Mouse (Mus musculus): ENCODE results near the gene Pitx3.
"Not testable (repeated sequence)": the region's sequence is repeated elsewhere in the genome, so short reads cannot be mapped to it uniquely, and the experiment has no call there.

Gene Pitx3

DNA sequence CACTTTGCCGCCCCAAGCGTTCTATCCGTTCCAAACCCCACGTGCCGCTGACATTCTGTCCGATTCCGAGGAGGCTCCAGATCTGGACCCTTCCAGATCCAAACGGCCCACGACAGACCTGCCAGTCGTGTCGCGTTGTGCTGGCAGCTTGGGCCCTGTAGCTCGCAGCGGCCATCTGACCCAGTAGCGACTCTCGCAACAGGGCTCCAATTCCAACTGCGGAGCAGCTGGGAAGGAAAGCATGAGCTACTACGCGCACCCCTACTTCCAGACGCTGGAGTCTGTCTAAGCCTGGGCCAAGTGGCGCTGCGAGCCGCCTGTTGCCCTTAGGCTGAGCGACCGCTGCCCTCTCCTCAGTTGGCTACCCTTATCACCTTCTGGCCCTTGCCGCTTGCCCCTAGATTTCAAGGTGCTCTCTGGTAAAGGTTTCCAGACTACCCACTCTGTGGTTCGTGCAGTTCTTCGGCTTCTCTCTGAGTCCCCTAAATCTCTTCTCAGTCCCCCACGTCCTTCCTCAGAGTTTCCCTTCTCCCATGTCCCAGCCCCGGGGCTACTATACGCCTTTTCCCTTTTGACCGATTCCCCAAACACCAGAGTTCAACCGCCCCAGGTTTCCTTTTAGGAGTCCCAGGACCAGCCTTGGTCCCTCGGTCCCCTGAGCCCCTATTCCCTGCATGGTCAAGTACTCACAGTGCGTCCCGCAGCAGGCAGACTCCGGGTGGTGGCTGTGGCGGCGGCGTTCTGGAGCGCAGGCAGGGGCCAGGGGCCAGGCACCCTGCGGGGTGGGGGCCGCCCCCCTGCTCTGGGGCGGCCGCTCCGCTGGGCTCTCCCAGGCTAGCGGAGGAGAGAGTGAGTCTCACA, at the start of gene Pitx3:
TSS of gene Pitx3 (minus strand) at position 816 of the 861 bp plus-strand sequence.
- peak in 1 of 2 experiments; percentile 17 for DNase-seq

DNA sequence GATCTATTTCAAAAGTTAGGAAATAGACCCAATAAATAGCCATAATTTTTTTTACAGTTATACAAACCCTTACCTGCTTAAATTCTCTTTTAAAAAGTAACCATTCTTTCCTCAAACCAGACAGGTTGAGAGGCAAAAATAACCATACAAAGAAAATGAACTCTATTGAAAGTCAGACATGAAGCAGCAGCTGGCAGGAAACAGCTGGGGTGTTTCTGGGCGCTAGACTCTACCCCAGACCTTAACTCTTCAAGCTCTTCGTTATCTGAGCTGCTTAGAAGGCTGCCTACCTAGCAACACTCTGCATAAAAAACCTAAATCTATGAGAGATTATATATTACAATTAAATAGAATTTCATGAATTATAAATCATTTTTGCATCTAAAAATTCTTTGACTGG, 39.1 kb upstream of the Pitx3 start:
- DNase-seq = no peak

GRCm38 (mm10) chr19:46186611-46187010, 38.5 kb upstream of the Pitx3 start:
- no peak for DNase-seq

DNA sequence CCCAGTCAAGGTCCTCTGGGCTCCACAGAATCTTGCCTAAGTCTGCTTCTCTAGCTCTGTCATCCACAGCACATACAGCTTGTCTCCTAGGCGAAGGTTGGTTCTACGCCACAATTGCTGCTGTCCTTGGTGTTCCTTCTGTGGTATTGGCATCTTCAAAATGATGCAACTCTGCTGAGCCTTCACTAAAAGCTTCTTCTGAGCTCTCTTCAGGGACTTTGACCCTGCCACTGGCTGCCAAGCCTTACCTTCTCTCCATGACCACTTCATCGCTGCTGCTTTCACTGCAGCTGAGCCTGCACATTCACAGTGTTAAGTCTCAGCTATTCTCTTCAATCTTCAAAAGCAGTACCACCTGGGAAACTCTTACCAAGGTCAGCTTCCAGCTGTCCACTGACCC, 34.1 kb upstream of the Pitx3 start:
- DNase-seq = peak; percentile 70 to 78

DNA sequence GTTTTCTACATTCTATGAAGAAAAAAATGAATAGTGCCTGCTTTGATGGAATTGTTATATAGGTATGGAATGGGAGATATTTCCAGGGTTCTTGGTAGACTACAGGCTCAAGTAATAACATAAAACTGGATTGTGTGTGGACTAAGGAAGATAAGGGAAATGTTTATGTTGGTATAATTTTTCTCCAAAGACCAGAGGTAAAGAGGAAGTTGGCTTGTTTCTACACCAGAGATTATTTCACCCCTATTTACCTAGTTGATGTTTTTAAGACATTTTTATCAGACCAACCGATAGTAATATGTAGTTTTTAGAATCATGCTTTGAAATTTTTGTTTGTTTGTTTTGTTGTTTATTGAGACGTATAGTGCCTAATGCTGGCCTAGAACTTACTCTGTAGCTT, 32.1 kb upstream of the Pitx3 start:
- DNase-seq = no peak

DNA sequence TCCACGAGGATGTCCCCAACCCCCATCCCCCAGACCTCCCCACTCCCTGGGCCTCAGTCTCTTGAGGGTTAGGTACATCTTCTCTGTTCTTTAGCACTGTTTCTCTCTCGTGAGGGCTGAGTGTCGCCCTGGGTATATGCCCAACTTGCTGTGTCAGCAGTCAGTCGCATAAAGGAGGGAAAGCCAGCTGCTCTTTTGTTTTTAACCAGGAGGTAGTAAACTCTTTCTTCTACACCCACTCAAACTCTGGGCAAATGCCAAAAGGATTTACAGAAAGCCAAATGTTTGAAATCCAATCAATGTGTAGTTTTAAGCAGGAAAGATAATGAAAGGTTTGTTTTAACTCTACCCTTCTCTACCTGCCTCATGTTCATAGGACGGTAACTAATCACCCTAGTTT, 28.9 kb upstream of the Pitx3 start:
- DNase-seq = no peak

DNA sequence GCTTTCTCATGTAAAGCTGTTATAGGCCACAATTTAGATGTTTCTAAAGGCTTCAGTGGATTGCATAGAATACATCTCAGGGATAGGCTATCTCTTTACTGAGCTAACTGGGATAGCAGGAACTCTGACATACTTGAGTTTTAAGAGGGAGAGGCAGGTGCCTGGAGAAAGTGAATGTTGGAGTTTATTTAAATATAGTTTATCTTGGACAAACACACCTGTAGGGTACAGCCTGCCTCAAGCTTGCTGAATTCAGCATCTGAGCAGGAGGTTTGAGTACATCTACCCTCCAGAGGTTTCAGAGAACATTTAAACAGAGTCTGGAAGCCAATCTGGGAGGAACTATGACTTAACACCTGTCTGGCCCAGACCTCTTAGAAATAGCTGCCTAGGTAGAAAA, 27.0 kb upstream of the Pitx3 start:
- DNase-seq = no peak

- no peak for DNase-seq
These were observed 24.4 kb upstream of the Pitx3 start for GRCm38 (mm10) chr19:46172541-46172940.

GRCm38 (mm10) chr19:46169913-46170312, 21.8 kb upstream of the Pitx3 start:
- DNase-seq = no peak

DNA sequence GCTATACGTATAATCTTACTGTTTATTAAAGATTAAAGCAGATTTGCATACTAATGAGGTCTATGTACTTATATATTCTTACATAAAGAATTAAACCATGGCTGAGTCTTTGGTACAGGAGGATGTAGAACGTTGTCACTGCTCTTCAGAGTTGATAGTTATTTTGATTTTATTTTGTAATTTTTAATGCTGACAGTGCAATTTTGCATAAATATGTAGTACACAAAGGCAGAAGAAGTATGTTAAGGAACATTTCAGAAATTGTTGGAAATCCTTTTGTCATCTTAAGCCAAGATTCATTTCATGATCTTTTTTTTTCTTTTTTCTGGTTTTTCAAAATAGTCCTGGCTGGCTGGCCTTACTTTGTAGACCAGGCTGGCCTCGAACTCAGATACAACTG, 21.3 kb upstream of the Pitx3 start:
- no peak for DNase-seq

DNA sequence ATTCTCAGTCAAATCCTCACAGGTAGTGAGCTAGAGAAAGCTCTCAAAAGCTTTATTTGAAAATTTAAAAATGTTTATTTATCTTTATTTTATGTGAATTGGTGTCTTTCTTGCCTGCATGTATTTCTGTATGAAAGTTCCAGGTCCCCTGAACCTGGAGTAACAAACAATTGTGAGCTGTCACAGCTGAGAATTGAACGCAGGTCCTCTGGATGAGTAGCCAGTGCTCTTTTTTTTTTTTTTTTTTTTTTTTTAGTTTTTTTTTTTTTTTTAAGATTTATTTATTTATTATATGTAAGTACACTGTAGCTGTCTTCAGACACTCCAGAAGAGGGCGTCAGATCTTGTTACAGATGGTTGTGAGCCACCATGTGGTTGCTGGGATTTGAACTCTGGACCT, 19.0 kb upstream of the Pitx3 start:
- not testable (repeated sequence) for DNase-seq

DNA sequence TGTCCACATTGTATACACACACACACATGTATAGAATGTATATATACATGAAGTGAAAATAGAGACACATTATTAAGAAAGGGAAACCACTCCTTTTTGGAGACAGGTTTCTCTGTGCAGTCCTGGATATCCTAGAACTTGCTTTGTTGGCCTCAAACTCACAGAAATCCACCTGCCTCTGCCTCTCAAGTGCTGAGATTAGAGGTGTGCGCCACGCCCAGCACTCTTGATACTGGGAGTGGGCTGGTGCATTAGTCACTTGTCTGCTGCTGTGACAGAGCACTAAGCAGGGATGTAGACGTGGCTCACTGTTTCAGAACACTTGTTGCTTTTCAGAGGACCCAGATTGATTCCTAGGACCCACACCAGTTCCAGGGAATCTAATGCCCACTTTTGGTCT, 17.8 kb upstream of the Pitx3 start:
- no peak for DNase-seq

DNA sequence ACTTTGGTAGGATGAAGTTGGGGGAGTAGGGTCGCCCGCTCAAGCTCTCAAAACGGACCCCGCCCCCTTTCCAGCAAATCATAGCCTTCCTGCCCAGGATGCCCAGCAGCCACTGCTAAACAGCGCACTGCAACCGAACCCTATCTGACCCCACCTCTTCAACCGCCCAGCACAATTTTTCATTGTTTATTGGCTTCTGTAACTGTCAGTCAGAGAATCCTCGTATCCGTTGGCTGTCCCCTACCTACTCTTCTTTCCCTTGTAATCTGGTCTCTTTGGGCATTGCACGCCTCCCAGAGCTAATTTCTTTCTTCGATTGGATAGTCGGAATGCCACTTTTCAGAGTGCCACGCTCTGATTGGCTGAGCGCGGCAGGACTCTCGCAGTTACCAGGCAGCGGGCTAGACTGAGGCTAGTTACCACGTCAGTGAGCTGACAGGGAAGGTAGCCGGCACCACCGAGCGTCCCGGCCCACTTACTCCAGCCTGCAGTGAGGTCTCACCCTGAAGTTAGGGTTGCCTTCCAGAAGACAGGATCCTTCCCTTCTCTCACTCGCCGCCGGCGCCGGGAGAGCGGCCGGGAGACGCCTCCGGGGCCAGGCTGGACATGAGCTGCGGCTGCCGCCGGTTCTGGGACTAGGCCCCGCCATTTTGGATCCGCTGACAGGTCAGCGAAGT, 4.1 kb upstream of the Pitx3 start, which contains the start of gene Gbf1:
TSS of gene Gbf1 (plus strand) at position 383 of the 677 bp plus-strand sequence.
- DNase-seq = peak; percentile 97 to 99

DNA sequence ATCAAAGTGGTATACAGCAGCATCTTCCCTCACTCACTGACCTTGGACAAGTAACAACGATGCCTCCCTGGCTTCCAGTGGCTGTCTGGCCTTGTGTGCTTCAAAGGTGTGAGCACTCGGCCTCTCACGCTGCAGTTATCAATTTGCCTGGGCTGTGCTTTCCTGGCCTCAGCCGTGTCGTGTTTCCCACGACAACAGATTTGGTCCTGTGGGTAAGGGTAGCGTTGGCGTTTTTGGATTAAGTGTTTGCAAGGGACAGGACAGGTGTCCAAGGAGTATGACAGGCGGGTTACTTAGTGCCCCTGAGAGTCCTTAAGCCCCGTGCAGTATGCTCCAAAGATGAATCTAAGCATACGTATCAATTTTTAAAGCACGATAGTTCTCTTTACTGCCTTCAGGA, 965 bp upstream of the Pitx3 start:
- no peak for DNase-seq

DNA sequence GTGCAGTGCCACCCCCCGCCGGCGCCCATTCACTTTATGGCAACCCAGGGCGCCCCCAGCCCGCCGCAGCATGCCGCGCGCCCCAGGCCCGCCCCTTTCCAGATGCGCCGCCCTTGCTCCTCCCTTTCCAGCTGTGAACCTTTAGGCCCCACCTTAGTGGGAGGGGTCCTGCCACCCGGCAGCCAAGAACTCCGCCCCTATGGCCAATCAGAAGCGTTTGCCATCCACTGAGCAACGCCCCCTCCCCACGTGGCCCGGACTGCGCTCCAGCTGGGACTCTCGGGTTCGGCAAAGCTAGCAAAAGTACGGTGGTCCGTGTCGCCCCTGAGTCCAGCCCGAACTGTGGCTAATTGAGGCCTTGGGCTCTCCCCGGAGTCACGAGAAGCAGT, 240 bp upstream of the Pitx3 start:
- DNase-seq = peak; percentile 78 to 82

DNA sequence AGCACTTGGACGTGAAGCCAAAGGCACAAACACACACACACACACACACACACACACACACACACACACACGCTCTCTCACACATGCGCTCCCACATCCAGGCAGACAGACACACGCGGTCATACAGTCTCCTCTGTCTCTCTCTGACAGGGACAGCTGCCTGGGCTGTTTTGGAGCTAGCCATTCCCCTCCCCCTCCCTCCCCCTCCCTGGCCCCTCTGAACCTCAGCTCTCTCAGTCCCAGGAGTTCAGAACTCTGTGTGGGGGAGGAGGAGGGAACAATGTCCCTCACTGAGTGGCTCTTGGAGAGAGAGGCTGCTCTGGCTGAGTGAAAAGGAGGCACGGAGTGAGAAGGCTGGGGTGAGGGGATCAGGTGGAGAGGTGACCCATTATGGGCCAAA, 7.0 kb downstream of the Pitx3 start:
- no peak for DNase-seq

- no peak for DNase-seq
These were observed 7.8 kb downstream of the Pitx3 start for GRCm38 (mm10) chr19:46140324-46140723.

DNA sequence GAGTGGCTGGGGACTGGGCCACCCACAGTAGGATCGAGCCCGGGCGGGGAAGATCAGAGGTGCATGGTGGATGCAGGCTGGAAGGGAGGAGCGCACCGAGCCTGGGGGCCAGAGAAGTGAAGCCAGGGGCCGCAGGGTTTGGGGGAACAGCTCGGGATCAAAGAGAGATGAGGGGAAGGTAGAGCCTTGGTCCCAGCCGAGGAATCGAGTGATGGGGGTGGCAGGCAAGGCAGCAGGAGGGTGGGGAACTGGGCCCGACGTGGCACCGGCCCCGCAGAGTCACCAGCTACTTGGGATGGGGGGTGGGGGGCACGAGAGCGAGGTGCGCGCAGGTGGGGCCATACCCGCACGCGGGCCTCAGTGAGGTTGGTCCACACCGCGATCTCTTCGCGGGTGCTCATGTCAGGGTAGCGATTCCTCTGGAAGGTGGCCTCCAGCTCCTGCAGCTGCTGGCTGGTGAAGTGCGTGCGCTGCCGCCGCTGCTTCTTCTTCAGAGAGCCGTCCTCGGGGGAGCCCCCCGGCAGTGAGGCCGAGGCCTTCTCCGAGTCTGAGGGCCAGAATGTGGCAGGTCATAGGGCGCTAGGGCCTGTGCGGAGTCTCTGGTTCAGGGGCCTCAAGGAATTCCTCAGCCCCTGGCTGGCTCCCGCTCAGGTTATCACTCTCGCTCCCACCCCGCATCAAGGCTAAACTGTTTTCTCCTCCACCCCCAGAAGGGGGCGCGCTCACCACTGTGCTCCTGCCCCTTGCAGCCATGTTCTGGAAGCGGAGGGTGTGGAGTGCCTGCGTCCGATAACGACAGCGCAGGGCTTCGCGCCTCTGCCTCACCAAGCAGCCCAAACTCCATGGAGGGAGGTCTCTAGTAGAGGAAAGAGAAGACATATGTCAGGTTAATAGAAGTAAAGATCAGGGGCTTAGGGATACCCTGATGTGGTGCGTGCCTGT, 11.2 kb downstream of the Pitx3 start:
- peak; percentile 36 to 66 for DNase-seq

DNA sequence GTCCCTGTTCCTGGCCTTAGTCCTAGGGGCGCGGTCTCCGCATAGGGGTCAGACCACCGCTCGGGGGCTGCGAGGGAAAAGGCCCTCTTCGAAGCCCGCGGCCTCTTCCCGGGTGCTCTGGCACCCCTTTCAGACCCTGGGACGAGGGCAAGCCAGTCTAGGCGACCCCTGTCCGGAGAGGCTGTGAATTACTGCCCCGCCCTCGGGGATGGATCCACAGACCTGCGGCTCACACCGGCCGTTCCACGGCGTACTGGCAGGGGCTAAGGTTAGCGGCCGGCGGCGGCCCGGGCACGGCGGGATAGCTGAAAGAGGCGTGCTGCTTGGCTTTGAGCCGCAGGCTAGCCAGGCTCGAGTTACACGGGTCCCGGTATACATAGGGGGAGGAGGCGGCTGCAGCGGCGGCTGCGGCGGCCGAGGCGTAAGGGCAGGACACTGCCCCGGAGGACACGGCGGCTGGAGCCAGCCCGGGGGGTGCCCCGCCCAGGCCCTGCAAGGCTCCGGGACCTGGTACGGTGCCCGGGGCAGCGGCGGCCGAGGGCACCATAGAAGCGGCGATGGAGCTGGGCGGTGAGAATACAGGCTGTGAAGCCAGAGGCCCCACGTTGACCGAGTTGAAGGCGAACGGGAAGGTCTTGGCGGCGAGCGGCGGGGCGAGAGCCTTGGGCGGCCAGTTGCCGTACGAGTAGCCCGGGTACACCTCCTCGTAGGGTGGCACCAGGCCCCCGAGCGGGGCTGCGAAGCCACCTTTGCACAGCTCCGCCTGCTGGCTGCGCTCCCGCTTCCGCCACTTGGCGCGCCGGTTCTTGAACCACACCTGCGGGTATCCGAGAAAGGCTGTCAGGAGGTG, 12.1 kb downstream of the Pitx3 start:
- DNase-seq = peak; percentile 60 to 76

GRCm38 (mm10) chr19:46135297-46135696, 12.8 kb downstream of the Pitx3 start:
- peak; percentile 83 to 93 for DNase-seq

DNA sequence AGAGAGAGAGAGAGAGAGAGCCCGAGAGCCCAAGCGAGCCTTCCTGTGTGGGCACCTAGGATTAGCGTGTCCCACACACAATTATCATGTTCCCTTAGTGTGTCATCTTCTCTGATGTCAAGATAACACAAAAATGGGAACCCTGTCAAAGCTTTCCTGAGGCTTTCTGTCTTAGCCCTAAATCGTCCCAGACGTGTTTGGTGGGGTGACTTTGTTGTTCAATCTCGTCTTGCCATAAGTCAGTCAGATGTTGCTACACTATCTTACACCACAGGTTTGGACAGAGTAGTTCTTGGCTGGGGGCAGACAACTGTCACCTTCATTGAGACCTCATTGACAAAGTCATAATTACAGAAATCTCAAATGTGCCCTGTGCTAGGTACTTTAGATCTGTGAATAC, 15.5 kb downstream of the Pitx3 start:
- no peak for DNase-seq
